Mouse (Mus musculus) liver, adult 2 months (tissue): ENCODE results near the gene Mt1. TPM values are rescaled to one million over a fixed set of nuclear protein-coding genes. Genes with fewer than 3 reads are reported as not detected.

Experiments used
- DNase-seq: peaks from one replicate; pipeline ENCODE4 v3.0.0-alpha.2; 2011; ENCODE audit warnings: low read depth, low spot score; ENCODE audit errors: extremely low read depth
- H3K27ac ChIP-seq: fragments of 200-500 bp; replicated peaks from 2 replicates; pipeline ENCODE4 v1.5.1; 2012; ENCODE audit warnings: low read depth, mild to moderate bottlenecking, control low read depth, inconsistent platforms, low read length; ENCODE audit not compliant: insufficient read depth
- H3K27me3 ChIP-seq: fragments of 200-500 bp; 2 replicates; pipeline ENCODE4 v1.6.1; 2012; ENCODE audit warnings: mild to moderate bottlenecking, moderate library complexity, low read length, inconsistent platforms; ENCODE audit not compliant: control insufficient read depth, insufficient read depth
- H3K36me3 ChIP-seq: fragments of 200-500 bp; 2 replicates; pipeline ENCODE4 v1.6.1; 2012; ENCODE audit warnings: low read length, inconsistent platforms; ENCODE audit not compliant: control insufficient read depth, insufficient read depth
- H3K4me1 ChIP-seq: fragments of 200-500 bp; 2 replicates; pipeline ENCODE4 v1.6.1; 2011; ENCODE audit warnings: low read length; ENCODE audit not compliant: control insufficient read depth, insufficient read depth
- H3K4me3 ChIP-seq: fragments of 200-500 bp; 2 replicates; pipeline ENCODE4 v1.5.1; 2011; ENCODE audit warnings: low read depth, mild to moderate bottlenecking, control low read depth, low read length, moderate library complexity; ENCODE audit not compliant: insufficient read depth
- H3K79me2 ChIP-seq: fragments of 200-500 bp; 2 replicates; pipeline ENCODE4 v1.6.1; 2012; ENCODE audit warnings: inconsistent platforms, mild to moderate bottlenecking, low read length, moderate library complexity; ENCODE audit not compliant: control insufficient read depth, insufficient read depth
- H3K9ac ChIP-seq: fragments of 200-500 bp; 2 replicates; pipeline ENCODE4 v1.6.1; 2012; ENCODE audit warnings: low read depth, mild to moderate bottlenecking, control low read depth, inconsistent platforms, low read length
- CTCF ChIP-seq: fragments of 200-500 bp; IDR thresholded peaks from 2 replicates; pipeline ENCODE4 v1.5.1; 2011; ENCODE audit warnings: low read depth, low read length, control low read depth
- POLR2A ChIP-seq: fragments of 200-500 bp; IDR thresholded peaks from 2 replicates; pipeline ENCODE4 v1.6.1; 2011; ENCODE audit warnings: low read length, control low read depth; ENCODE audit not compliant: insufficient read depth; ENCODE audit errors: extremely low read depth
- WGBS: fragments of 180-500 bp; shearing (Covaris S2); methylation state at CpG from one replicate; pipeline ENCODE4 v1.1.7; 2018; 5-methylcytosine and 5-hydroxymethylcytosine counted together
- polyA plus RNA-seq: library from polyadenylated mRNA; depleted of rRNA; stranded (reverse); fragments of >200 nt; gene quantifications from 2 replicates; pipeline ENCODE4 v1.2.3, GENCODE M21; 2012
- total RNA-seq: library from RNA; depleted of rRNA; stranded (reverse); fragments of >200 nt; gene quantifications from 2 replicates; pipeline ENCODE4 v1.2.3, GENCODE M21; 2014

Gene Mt1
- total and polyA plus RNA-seq, 2 experiments, result 270 to 388 TPM

GRCm38 (mm10) chr8:94183117-94183516, 4.2 kb downstream of the Mt1 start:
- H3K4me3 ChIP-seq, result peak overlapping the region; percentile 43
- no peaks in the 10 kb centered on the region for H3K36me3 ChIP-seq
- H3K4me1 ChIP-seq, result peaks cover 17% of the 10 kb centered on the region
- H3K27me3 ChIP-seq, result no peaks in the 10 kb centered on the region
- peak overlapping the region; percentile 53 for H3K27ac ChIP-seq
- peak overlapping the region; percentile 65 for H3K9ac ChIP-seq
- no peak for DNase-seq
- TF ChIP-seq CTCF, result peak; percentile 81
- TF ChIP-seq POLR2A, result 0 out of 2 replicates have a peak, but pooled peaks have one; percentile 25
- no peaks in the 10 kb centered on the region for H3K79me2 ChIP-seq
- WGBS, result under 1% methylated on average over 16 of the region's 16 CpGs

GRCm38 (mm10) chr8:94184357-94184843, 5.5 kb downstream of the Mt1 start:
- WGBS, result 83% methylated on average over 12 of the region's 12 CpGs
- Histone ChIP-seq H3K9ac (no peak overlapping the region), H3K4me1 (peaks cover 17% of the 10 kb centered on the region), H3K27ac (no peak overlapping the region), H3K27me3 (no peaks in the 10 kb centered on the region), H3K4me3 (no peak overlapping the region), H3K79me2 (no peaks in the 10 kb centered on the region), H3K36me3 (no peaks in the 10 kb centered on the region)
- DNase-seq, result no peak
- TF ChIP-seq CTCF (no peak), POLR2A (no peak)

GRCm38 (mm10) chr8:94185791-94186190, 6.9 kb downstream of the Mt1 start:
- no peak overlapping the region for H3K4me3 ChIP-seq
- no peaks in the 10 kb centered on the region for H3K79me2 ChIP-seq
- H3K4me1 ChIP-seq, result peaks cover 12% of the 10 kb centered on the region
- WGBS, result 76% methylated on average over 6 of the region's 6 CpGs
- H3K27ac ChIP-seq, result no peak overlapping the region
- H3K27me3 ChIP-seq, result no peaks in the 10 kb centered on the region
- TF ChIP-seq POLR2A (no peak), CTCF (no peak)
- H3K9ac ChIP-seq, result no peak overlapping the region
- DNase-seq, result no peak
- H3K36me3 ChIP-seq, result no peaks in the 10 kb centered on the region

DNA sequence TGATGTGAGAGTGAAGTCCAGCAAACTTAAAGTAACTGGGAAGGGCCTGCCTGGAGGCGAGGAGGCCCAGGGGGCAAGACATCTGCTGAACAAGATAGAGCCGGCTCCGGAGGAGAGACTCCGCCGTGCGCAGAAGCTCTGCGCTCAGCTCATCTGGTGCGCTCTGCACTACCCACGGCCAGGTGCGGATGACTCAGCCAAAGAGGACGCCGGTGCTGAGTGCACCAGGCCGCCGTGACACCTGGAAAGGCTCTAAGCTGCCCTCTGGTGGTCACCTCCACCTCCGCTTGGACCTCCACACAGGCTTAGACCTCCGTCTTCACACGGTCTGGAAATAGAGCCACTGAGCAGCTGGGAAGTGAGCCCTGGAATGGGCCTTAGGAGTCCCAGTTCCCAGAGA, 7.7 kb downstream of the Mt1 start:
- Histone ChIP-seq H3K4me1 (peaks cover 12% of the 10 kb centered on the region), H3K4me3 (peak overlapping the region; percentile 5; the same call in 1 of the 2 replicates), H3K79me2 (no peaks in the 10 kb centered on the region), H3K36me3 (no peaks in the 10 kb centered on the region), H3K27me3 (no peaks in the 10 kb centered on the region), H3K27ac (no peak overlapping the region), H3K9ac (peak overlapping the region; percentile 52; the same call in 1 of the 2 replicates)
- TF ChIP-seq POLR2A, result no peak
- peak; percentile 93 for TF ChIP-seq CTCF
- 10% methylated on average over 17 of the region's 17 CpGs for WGBS
- DNase-seq, result peak; percentile 67

DNA sequence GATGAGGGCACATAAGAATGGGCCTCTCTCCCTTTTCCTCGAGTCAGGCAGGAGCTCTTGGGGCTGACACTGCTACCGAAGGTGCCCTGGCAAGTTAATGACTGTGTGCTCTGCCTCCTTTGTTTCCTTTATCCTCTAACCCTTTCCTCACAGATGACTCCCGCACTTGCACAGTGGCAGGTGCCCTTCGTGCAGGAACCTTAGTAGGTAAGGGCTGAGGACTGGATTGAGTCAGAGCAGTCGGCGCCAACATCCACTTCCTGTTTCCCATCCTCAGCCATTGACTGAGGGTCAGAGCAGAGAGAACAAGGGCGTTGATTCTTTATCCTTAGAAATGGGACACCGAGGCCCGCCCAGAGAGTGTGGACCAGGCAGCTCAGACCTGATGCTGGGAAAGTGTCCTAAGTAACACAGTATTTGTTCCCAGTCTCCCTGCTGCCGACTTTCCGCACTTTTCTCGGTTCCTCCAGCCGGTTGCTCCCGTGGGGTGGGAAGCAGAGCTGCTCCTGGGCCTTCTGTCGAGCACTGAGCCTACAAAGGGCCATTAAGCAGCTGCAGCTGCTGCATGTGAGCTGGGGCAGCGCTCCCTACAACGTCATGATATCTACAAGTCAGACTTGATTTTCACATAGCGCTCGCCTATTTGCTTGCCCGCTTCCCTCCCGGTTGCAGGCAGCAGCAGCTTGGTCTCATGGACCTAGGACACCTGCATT, 8.6 kb downstream of the Mt1 start:
- DNase-seq, result no peak
- 73% methylated on average over 21 of the region's 21 CpGs for WGBS
- Histone ChIP-seq H3K36me3 (no peaks in the 10 kb centered on the region), H3K4me1 (peaks cover 9% of the 10 kb centered on the region), H3K9ac (no peak overlapping the region), H3K79me2 (no peaks in the 10 kb centered on the region), H3K27me3 (no peaks in the 10 kb centered on the region), H3K4me3 (no peak overlapping the region), H3K27ac (no peak overlapping the region)
- TF ChIP-seq POLR2A (no peak), CTCF (no peak)

GRCm38 (mm10) chr8:94189275-94190031, 10.6 kb downstream of the Mt1 start:
- TF ChIP-seq POLR2A, result no peak
- TF ChIP-seq CTCF, result no peak
- WGBS, result 85% methylated on average over 13 of the region's 13 CpGs
- no peak for DNase-seq
- Histone ChIP-seq H3K27ac (no peak overlapping the region), H3K4me3 (no peak overlapping the region), H3K27me3 (no peaks in the 10 kb centered on the region), H3K36me3 (no peaks in the 10 kb centered on the region), H3K79me2 (no peaks in the 10 kb centered on the region), H3K9ac (no peak overlapping the region), H3K4me1 (peaks cover 6% of the 10 kb centered on the region; the same call in 1 of the 2 replicates)
